Mouse (Mus musculus): ENCODE results near the gene Thada. TPM values are rescaled to one million over a fixed set of nuclear protein-coding genes. Genes with fewer than 3 reads are reported as not detected.
"Not testable (repeated sequence)": the region's sequence is repeated elsewhere in the genome, so short reads cannot be mapped to it uniquely, and the experiment has no call there.

Thada gene
- total RNA-seq, 2 experiments from 2014 or later: 11.6 to 14.9 TPM

DNA sequence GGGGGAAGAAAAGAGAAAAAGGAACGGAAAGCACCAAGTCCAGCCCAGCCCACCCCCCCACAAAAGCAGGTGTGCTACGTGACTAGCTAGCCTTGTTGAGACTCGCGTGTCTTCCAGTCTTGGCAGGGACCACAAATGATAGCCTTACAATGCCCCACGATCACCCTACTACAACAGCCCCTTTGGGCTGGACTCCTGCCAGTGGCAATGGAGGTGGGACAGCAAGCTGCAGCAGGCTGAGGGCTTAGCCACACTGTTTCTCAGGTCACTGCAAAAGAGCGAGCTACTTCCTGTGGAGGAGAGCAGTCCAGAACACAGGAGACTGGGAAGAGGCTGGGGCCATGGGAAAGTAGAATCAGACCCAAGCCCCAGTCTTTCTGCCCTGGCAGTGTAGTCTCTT is 201.7 kb downstream of the Thada start:
- no peak for DNase-seq (ENCODE audit: low spot score in 2 of 2)

- DNase-seq (ENCODE audit: low spot score in 2 of 2): no peak
Observed at GRCm38 (mm10) chr17:84263591-84263990, 202.4 kb downstream of the Thada start.

DNA sequence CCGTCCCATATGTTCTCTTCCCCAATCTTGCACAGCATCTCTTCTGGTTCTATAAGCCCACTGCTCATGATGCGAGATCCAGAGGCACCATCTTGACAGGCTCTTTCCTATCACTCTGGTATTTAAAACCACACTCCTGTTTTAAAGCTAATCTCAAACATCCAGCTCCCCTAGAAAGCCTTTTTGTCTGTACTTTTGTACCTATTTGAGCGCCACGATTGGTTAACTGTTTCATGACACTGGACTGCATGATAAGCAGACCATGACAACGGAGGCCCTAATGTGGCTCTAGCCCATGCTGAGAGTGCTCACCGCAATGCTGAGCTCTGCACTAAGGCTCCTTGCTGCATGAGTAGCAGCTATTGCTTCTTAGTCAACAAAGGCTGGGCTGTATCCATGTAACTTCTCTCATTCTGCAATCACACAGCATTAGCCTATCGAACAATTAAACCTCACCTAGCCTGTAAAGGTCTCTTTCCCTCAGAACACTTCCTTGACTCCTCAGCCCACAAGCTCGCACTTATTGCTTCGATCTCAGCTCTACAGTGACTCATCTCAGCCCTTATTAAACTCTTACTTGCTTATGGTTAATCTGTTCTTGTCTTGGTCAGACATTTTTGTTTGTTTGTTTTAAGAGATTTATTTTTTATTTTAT is 203.6 kb downstream of the Thada start:
- DNase-seq (ENCODE audit: low spot score in 2 of 2): no peak

DNA sequence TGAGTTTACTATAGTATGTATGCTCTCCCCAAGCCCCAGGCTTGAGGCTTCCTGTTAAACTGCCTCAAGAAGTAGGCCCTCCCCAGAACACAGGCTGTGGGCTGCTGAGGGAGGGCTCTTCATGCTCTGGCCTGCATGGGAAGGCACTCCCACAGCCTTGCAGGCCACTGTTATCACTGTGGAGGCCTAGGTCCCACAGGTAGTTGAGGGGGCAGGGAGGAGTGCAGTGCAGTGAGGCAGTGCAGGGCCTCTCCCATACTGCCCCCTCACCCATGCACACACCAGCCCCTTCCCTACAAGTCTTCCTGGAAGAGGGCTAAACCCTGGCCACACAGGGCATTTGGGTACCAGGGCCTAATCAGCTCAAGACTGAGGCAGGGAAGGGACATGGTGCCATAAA is 205.0 kb downstream of the Thada start:
- DNase-seq (ENCODE audit: low spot score in 2 of 2): no peak

DNA sequence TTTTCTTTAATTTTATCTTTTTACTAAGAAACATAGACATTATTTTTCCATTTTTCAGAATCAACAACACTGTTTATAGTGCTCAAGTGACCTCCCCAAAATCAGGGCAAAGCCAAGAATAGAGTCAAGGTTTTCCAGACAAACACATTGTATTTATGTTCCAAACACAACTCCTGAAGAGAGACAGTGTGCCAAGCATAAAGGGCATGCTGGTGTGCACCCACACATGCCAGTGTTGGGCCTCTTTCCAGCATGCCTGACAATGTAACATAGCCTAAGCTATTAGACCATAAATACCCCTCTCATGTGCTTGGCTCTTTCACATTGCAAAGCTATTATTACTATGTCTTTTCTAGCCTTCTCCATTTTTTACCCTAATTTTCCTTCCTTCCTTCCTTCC is 205.8 kb downstream of the Thada start:
- DNase-seq (ENCODE audit: low spot score in 2 of 2): no peak

- DNase-seq (ENCODE audit: low spot score in 2 of 2): peak; percentile 61 to 72
Observed at GRCm38 (mm10) chr17:84258638-84259261, 207.3 kb downstream of the Thada start.

GRCm38 (mm10) chr17:84257927-84258532 is 208.0 kb downstream of the Thada start:
- no peak for DNase-seq (ENCODE audit: low spot score in 2 of 2)

DNA sequence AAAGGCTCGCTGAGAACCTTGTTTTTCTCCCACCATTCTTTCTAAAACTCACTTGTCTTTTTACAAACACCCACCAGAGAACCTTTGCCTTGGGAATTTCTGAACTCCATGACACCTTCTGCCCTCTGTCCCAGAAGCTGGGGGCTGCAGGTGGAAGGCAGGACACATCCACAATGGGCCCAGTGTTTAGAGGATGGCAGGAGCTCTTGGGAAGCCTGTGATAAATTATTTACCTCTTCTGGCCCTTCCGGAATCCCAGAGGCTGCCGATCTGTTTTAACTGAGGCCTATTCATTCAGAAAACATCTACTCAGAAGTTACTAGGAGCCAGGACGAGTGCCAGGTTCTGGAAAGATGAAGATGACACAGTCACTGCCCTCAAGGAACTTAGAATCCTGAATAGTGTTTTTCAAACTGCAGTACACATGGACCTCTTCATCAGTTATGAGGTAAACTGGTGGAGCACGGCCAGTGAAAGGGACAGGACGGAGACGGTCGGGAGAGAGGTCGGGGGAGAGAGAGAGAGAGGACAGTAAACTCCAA is 209.7 kb downstream of the Thada start:
- DNase-seq (ENCODE audit: low spot score in 2 of 2): no peak

- DNase-seq (ENCODE audit: low spot score in 2 of 2): no peak
Observed at GRCm38 (mm10) chr17:84255841-84256240, 210.2 kb downstream of the Thada start.

DNA sequence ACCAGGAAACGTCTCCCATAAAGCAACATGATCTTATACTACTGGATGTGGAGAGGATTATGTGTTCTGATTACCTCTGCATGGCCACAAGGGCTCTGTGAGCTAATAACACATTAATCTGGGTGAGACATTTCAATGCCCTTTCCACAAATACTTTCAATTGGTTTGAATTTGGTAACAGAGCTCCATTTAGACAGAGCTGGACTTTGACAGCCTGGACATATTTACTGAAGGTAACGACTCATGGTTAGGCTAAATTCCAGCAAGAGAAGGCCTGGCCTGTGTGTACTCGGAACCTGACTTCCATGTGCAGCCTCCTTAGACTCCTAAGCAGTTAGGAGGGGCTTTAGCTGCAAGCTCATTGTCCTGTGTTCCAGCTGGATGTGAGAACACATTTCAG is 214.6 kb downstream of the Thada start:
- no peak for DNase-seq (ENCODE audit: low spot score in 2 of 2)

GRCm38 (mm10) chr17:84244182-84244920 is 221.7 kb downstream of the Thada start:
- DNase-seq (ENCODE audit: low spot score in 2 of 2): no peak

- DNase-seq (ENCODE audit: low spot score in 2 of 2): no peak
Observed at GRCm38 (mm10) chr17:84243759-84244158, 222.2 kb downstream of the Thada start.

DNA sequence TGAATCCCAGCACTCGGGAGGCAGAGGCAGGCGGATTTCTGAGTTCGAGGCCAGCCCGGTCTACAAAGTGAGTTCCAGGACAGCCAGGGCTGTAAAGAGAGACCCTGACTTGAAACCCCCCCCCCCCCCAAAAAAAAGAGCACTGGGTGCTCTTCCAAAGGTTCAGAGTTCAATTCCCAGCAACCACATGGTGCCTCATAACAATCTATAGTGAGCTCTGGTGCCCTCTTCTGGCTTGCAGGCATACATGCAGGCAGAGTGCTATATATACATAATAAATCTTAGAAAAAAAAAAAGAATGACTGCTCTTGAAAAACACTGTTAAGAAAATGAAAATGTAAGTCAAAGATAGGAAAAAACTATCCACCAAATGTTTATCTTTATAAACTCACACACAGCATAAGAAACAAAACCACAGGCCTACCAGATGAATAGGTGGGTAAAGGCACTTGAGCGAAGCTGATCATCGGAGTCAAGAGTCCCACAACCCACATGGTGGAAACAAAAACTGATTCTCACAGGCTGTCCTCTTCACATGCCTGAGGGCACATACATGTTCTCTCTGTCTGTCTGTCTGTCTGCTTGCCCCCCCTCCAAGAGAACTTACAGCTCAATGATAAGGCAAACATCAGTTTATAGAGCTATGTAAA is 224.6 kb downstream of the Thada start:
- DNase-seq (ENCODE audit: low spot score in 2 of 2): no peak

DNA sequence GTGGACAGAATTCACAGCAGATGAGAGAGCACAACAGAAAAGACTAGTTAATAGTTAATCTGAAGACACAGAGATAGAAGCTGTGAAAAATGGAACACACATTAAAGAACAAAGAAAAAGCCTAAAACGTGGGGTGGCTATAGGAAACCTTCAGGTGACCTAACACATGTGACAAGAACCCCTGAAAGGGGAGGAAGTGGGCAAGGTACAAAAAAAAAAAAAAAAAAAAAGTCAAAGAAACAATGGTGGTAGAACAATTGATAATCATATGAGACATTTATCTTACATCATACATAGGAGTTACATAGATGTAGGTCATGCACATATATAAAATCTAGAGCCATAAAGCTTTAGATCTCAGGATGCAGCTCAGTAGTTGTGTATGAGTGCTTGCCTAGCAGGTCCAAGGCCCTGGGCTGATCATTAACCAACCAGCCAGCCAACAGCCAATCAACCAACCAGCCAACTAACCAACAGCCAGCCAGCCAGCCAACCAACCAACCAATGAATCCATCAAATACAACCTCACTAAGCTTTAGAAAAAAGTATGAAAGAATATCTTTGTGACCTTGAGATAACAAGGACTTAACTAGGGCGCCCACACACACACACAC is 226.2 kb downstream of the Thada start:
- no peak for DNase-seq (ENCODE audit: low spot score in 2 of 2)

DNA sequence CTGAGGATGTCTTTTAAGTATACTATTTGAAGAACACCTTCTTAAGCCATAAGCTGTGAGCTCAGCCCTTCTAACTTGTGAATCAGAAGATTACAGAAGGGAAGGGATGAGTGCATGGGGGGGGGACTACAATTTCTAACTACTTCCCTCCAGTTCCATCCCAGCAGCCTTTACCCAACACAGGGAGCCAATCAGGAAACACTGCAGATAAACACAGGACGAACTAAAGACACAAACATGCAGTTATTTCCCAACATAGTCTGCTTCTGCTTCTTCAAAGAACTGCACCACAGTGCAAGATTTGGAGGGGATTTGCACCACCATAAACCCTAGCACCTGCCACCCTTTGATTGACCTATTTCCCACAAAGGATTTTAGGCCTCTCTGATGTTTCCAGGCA is 227.8 kb downstream of the Thada start:
- no peak for DNase-seq (ENCODE audit: low spot score in 2 of 2)

DNA sequence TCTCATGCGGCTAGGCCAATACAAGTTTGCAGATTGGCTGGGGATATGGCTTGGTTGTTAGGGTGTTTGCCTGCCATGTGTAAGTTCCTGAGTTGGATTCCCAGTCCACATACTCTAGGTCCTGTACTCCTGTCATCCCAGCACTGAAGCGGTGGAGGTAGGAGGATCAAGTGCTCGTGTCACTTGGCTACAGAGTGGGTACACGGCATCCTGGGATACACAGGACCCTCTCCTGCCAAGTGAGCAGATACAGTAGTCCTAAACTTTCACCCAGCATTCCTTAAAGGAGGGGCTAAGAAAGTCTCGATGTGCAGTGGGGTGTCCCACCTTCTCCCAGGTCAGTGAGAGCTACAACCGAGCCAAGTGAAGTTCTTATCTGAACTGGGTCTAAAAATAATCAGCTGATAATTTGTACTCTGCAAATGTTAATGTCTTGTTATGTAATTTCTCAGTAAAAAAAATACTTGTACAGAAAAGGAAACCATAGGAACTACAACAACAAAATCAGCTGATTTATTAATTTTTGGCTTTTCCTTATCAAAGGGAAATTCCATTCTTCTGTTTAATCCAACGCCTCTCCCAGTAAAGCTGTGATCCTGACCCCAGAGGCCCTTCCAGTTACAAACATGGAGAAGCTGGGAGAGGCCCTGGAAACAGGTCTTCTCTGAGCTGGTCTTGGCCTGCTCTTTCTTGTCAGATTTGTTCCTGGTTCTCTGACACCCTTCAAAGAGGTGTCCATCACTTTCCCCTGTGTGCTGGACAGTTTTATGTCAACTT is 229.0 kb downstream of the Thada start:
- no peak for DNase-seq (ENCODE audit: low spot score in 2 of 2)

- DNase-seq (ENCODE audit: low spot score in 2 of 2): no peak
Observed at GRCm38 (mm10) chr17:84235399-84235928, 230.5 kb downstream of the Thada start.

GRCm38 (mm10) chr17:84234785-84235184 is 231.2 kb downstream of the Thada start:
- not testable (repeated sequence) for DNase-seq (ENCODE audit: low spot score in 2 of 2)

DNA sequence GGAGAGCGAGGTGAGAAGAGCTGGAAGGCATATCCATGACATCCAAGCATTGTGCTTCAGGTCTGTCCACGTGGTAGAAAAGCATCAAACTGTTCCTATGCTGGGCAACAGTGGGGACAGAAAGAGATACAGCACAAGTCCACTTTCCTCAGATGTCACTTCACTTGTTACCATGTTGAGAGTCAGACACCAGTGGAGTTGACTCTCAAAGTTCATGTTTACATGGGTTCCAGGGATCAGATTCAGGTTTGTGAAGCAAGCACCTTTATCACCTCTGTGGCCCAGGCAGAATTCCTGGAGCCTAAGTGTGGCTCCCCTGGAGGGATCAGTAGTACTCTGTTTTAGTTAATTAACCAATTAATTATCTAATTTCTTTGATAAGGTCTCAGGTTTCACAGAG is 232.2 kb downstream of the Thada start:
- DNase-seq (ENCODE audit: low spot score in 2 of 2): no peak

DNA sequence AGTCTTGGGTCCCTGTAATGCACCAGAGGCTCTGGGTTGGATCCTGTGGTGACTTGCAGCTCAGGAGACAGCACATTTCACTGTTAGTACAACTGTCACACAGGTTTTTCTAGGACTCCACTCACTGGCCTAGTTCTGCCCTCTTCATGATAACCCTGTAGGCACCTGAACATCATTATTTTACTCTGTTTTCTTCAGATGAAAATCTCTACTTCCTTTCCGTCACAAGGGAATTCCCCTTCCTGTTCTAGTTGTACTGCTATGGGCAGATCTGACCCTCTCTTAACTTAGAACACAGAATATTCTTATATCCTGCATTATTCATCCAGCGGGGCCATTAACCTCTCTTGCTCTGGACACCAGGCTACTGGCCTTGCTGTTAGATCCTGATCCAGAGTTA is 234.6 kb downstream of the Thada start:
- no peak for DNase-seq (ENCODE audit: low spot score in 2 of 2)
